Mouse (Mus musculus) CH12.LX (cell line): ENCODE data around the gene Hoxd1. TPM values are rescaled to one million over a fixed set of nuclear protein-coding genes. Genes with fewer than 3 reads are reported as not detected.

Source experiments
- DNase-seq: peaks from one replicate; pipeline ENCODE4 v3.0.0-alpha.2; 2013; ENCODE audit errors: extremely low read depth
- H3K27ac ChIP-seq: 2 replicates; pipeline ENCODE4 v1.5.1; 2012; ENCODE audit warnings: low read depth, mild to moderate bottlenecking, control low read depth, moderate library complexity; ENCODE audit not compliant: insufficient read depth
- H3K27me3 ChIP-seq: replicated peaks from 2 replicates; pipeline ENCODE3; 2012; ENCODE audit warnings: inconsistent platforms
- H3K36me3 ChIP-seq, 2 experiments: replicated peaks in 1 of 2; 2 replicates each; pipeline versions ENCODE3 to v1.6.1; 2012; ENCODE audit warnings: inconsistent platforms in 1 of 2, low read length in 1 of 2, mild to moderate bottlenecking in 1 of 2, mixed read lengths in 1 of 2, moderate library complexity in 1 of 2; ENCODE audit not compliant: control insufficient read depth in 1 of 2, insufficient read depth in 1 of 2
- H3K4me1 ChIP-seq, 2 experiments: 2 replicates each; pipeline ENCODE4 v1.6.1; 2012; ENCODE audit warnings: inconsistent platforms in 1 of 2, moderate library complexity in 1 of 2; ENCODE audit not compliant: insufficient read depth in 2 of 2, control insufficient read depth in 1 of 2
- H3K4me2 ChIP-seq: 2 replicates; pipeline ENCODE4 v1.6.1; 2012; ENCODE audit warnings: low read depth, mild to moderate bottlenecking, control low read depth; ENCODE audit not compliant: poor library complexity, insufficient read depth, severe bottlenecking
- H3K4me3 ChIP-seq, 3 experiments: fragments of 150-350 bp in 1 of 3; sonication (generic) in 1 of 3; replicated peaks in 1 of 3; 2 replicates each; pipeline versions ENCODE3 to v1.5.1; 2011 to 2012; ENCODE audit warnings: low read depth in 2 of 3, low read length in 2 of 3, mild to moderate bottlenecking in 2 of 3, moderate library complexity in 2 of 3, control low read depth in 1 of 3, improper control_type of control experiment in 1 of 3, inconsistent platforms in 1 of 3, mixed read lengths in 1 of 3; ENCODE audit not compliant: poor library complexity in 1 of 3
- H3K79me2 ChIP-seq: replicated peaks from 2 replicates; pipeline ENCODE4 v1.6.1; 2012; ENCODE audit warnings: mild to moderate bottlenecking, moderate library complexity; ENCODE audit not compliant: control insufficient read depth, poor library complexity, insufficient read depth, severe bottlenecking; ENCODE audit errors: extremely low read depth
- H3K9ac ChIP-seq: 2 replicates; pipeline ENCODE4 v1.6.1; 2012; ENCODE audit warnings: low read depth, mild to moderate bottlenecking, control low read depth, moderate library complexity; ENCODE audit not compliant: insufficient read depth
- H3K9me3 ChIP-seq: replicated peaks from 2 replicates; pipeline ENCODE3; 2012; ENCODE audit warnings: low read length, inconsistent platforms, mixed read lengths
- BHLHE40 ChIP-seq: IDR thresholded peaks from 2 replicates; pipeline ENCODE4 v1.6.1; 2011; ENCODE audit warnings: mild to moderate bottlenecking, low read depth, low read length, improper control_type of control experiment
- CHD1 ChIP-seq: IDR thresholded peaks from 2 replicates; pipeline ENCODE4 v1.6.1; 2012; ENCODE audit warnings: low read depth, low read length, improper control_type of control experiment, inconsistent platforms
- EP300 ChIP-seq: IDR thresholded peaks from 2 replicates; pipeline ENCODE4 v1.6.1; 2011; ENCODE audit warnings: low read length, improper control_type of control experiment
- ETS1 ChIP-seq: conservative IDR thresholded peaks from 2 replicates; pipeline ENCODE4 v1.6.1; 2012; ENCODE audit warnings: low read depth, mild to moderate bottlenecking, inconsistent platforms, low read length, improper control_type of control experiment, moderate library complexity
- GABPA ChIP-seq: IDR thresholded peaks from 2 replicates; pipeline ENCODE4 v1.6.1; 2012; ENCODE audit warnings: low read depth, low read length, improper control_type of control experiment, inconsistent platforms; ENCODE audit not compliant: insufficient replicate concordance
- JUN ChIP-seq: IDR thresholded peaks from 2 replicates; pipeline ENCODE4 v1.6.1; 2011; ENCODE audit warnings: low read depth, mild to moderate bottlenecking, low read length, improper control_type of control experiment, moderate library complexity; ENCODE audit not compliant: insufficient read depth
- MAZ ChIP-seq: IDR thresholded peaks from 2 replicates; pipeline ENCODE4 v1.6.1; 2012; ENCODE audit warnings: low read depth, mild to moderate bottlenecking, inconsistent platforms, low read length, improper control_type of control experiment, moderate library complexity
- NELFE ChIP-seq: IDR thresholded peaks from 2 replicates; pipeline ENCODE4 v1.6.1; 2011; ENCODE audit warnings: low read depth, low read length, improper control_type of control experiment
- NRF1 ChIP-seq: IDR thresholded peaks from 2 replicates; pipeline ENCODE4 v1.6.1; 2014; ENCODE audit warnings: low read depth, mild to moderate bottlenecking, inconsistent platforms, low read length, improper control_type of control experiment, moderate library complexity
- PAX5 ChIP-seq: IDR thresholded peaks from 2 replicates; pipeline ENCODE4 v1.6.1; 2012; ENCODE audit warnings: low read length, inconsistent platforms, mixed read lengths
- RAD21 ChIP-seq: IDR thresholded peaks from 2 replicates; pipeline ENCODE4 v1.6.1; 2011; ENCODE audit warnings: low read depth, mild to moderate bottlenecking, low read length, improper control_type of control experiment, moderate library complexity
- SIN3A ChIP-seq: IDR thresholded peaks from 2 replicates; pipeline ENCODE4 v1.6.1; 2012; ENCODE audit warnings: low read length, improper control_type of control experiment, inconsistent platforms
- SMC3 ChIP-seq: IDR thresholded peaks from 2 replicates; pipeline ENCODE4 v1.6.1; 2011; ENCODE audit warnings: low read depth, low read length, improper control_type of control experiment
- USF2 ChIP-seq: conservative IDR thresholded peaks from 2 replicates; pipeline ENCODE4 v1.6.1; 2011; ENCODE audit warnings: low read depth, low read length, improper control_type of control experiment
- ZKSCAN1 ChIP-seq: IDR thresholded peaks from 2 replicates; pipeline ENCODE4 v1.6.1; 2012; ENCODE audit warnings: low read depth, inconsistent platforms, low read length, improper control_type of control experiment, borderline replicate concordance
- ZMIZ1 ChIP-seq: IDR thresholded peaks from 2 replicates; pipeline ENCODE4 v1.6.1; 2012; ENCODE audit warnings: low read depth, mild to moderate bottlenecking, inconsistent platforms, low read length, improper control_type of control experiment
- dilution Hi-C: fragments of 300-500 bp; cut with MboI; formaldehyde crosslinking; loops from 2 replicates; pipeline ENCODE4 v1.14.3; 2020; ENCODE audit warnings: low sequenced_read_pairs; ENCODE audit not compliant: extremely low pct_unique_long_range_greater_than_20kb, extremely low pct_ligation_motif_present
- in situ Hi-C: fragments of 300-500 bp; cut with MboI; formaldehyde crosslinking; loops from 3 replicates; pipeline ENCODE4 v1.14.3; 2019; ENCODE audit warnings: low sequenced_read_pairs, low pct_ligation_motif_present, low pct_unique_long_range_greater_than_20kb, mixed read lengths
- polyA plus RNA-seq: library from polyadenylated mRNA; unstranded; fragments of >175 nt; gene quantifications from 2 replicates; pipeline ENCODE4 v1.2.1, GENCODE M21; 2012; ENCODE audit warnings: low read depth; ENCODE audit not compliant: insufficient read length
- total RNA-seq, 2 experiments: library from RNA; depleted of rRNA; stranded (reverse); fragments of 300-350 nt in 1 of 2; fragments of >200 nt in 1 of 2; gene quantifications; 2 replicates each; pipeline ENCODE4 v1.2.3; 2012 to 2014

The Hoxd1 gene
- total and polyA plus RNA-seq, 3 experiments, result not detected

DNA sequence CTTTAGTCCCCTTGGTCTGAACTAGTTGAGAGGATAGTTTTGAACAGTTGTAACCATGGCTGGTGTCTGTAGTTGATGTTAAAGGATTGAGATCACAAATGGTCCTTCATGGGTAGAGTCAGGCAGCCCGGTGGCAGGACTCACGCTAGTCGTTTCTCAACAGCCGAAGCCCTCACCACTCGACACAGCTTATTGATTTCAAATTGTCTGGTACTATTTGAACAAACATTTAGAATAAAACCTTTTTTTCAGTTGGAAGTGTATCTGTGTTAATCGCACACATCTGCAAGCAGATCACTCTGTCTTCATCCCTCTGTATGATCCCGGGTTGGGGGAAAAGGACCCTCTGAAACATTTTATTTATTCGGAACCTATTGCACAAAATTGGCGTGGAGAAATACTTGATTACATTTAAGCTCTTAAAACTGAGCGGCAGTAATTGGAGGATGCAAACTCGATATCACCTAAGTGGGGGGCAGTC is 15.1 kb upstream of the Hoxd1 start:
- H3K9me3 ChIP-seq, result peaks cover 8% of the 10 kb centered on the region
- H3K36me3 ChIP-seq, result peaks cover 8 to 20% of the 10 kb centered on the region in 2 experiments
- H3K4me1 ChIP-seq, result peaks cover 0 to 12% of the 10 kb centered on the region in 2 experiments; a peak in 2 of 4 replicates
- H3K79me2 ChIP-seq, result no peaks in the 10 kb centered on the region
- dilution Hi-C loops, result no loop called here
- no peak for DNase-seq
- H3K4me2 ChIP-seq, result no peak overlapping the region
- no peak overlapping the region for H3K4me3 ChIP-seq
- TF ChIP-seq SMC3, result no peak
- TF ChIP-seq ZMIZ1, result no peak
- TF ChIP-seq EP300, result no peak
- no peak for TF ChIP-seq GABPA
- TF ChIP-seq PAX5, result no peak
- TF ChIP-seq RAD21, result no peak
- TF ChIP-seq SIN3A, result no peak
- TF ChIP-seq USF2, result no peak
- TF ChIP-seq BHLHE40, result no peak
- TF ChIP-seq NRF1, result no peak
- no peak for TF ChIP-seq MAZ
- no peak for TF ChIP-seq ZKSCAN1
- no peak for TF ChIP-seq NELFE
- TF ChIP-seq ETS1, result no peak
- no peak for TF ChIP-seq JUN
- TF ChIP-seq, all 38 proteins: peak for 0
- Histone ChIP-seq H3K27me3 (no peaks in the 10 kb centered on the region), H3K27ac (no peak overlapping the region), H3K9ac (no peak overlapping the region)
- in situ Hi-C loops, result no loop called here

- dilution Hi-C loops, result no loop called here
- TF ChIP-seq CHD1, result no peak
Measured at GRCm38 (mm10) chr2:74748436-74748995, 14.3 kb upstream of the Hoxd1 start.

More at GRCm38 (mm10) chr2:74748436-74748995, 14.3 kb upstream of the Hoxd1 start:
- H3K4me1 ChIP-seq, result peaks cover 0 to 12% of the 10 kb centered on the region in 2 experiments; a peak in 2 of 4 replicates
- H3K79me2 ChIP-seq, result no peaks in the 10 kb centered on the region
- peaks cover 8 to 20% of the 10 kb centered on the region in 2 experiments for H3K36me3 ChIP-seq
- no peaks in the 10 kb centered on the region for H3K27me3 ChIP-seq
- no peak overlapping the region for H3K4me2 ChIP-seq
- in situ Hi-C loops, result no loop called here
- H3K9me3 ChIP-seq, result peaks cover 8% of the 10 kb centered on the region
- no peak overlapping the region for H3K4me3 ChIP-seq
- H3K27ac ChIP-seq, result no peak overlapping the region
- H3K9ac ChIP-seq, result no peak overlapping the region
- no peak for DNase-seq
